Mouse (Mus musculus): ENCODE measurements around the gene Gapdhs. TPM values are rescaled to one million over a fixed set of nuclear protein-coding genes. Genes with fewer than 3 reads are reported as not detected.
"Not testable (repeated sequence)": the region's sequence is repeated elsewhere in the genome, so short reads cannot be mapped to it uniquely, and the experiment has no call there.

Gapdhs gene
- total RNA-seq (2012; rRNA removed) (not detected in 2 replicates), polyA plus RNA-seq (2012; ENCODE audit: insufficient read depth in 1 of 2, insufficient read length in 2 of 2, low read depth in 1 of 2, low replicate concordance in 2 of 2, missing spikeins in 1 of 2) (under 1 TPM in 1 of 2 experiments, not detected in 1; 0.49 TPM)

- H3K9ac ChIP-seq (ENCODE audit: control insufficient read depth, low read depth, low read length, poor library complexity, severe bottlenecking); H3K36me3 ChIP-seq (ENCODE audit: control insufficient read depth in 1 of 2, insufficient read depth in 2 of 2, low read length in 2 of 2); DNase-seq (ENCODE audit: low read depth, low spot score); H3K27ac ChIP-seq (ENCODE audit: control insufficient read depth, low read depth, low read length); H3K4me1 ChIP-seq (ENCODE audit: control insufficient read depth in 1 of 2, insufficient read depth in 2 of 2, low read length in 2 of 2); H3K4me3 ChIP-seq (ENCODE audit: control insufficient read depth in 1 of 2, insufficient read depth in 1 of 2, low read depth in 2 of 2, low read length in 2 of 2); H3K79me2 ChIP-seq (ENCODE audit: control insufficient read depth, insufficient read depth, low read length, poor library complexity); H3K27me3 ChIP-seq (ENCODE audit: control insufficient read depth in 1 of 2, insufficient read depth in 2 of 2, low read length in 2 of 2); H3K9me3 ChIP-seq (replicated peaks; ENCODE audit: insufficient read depth, low read length): not testable (repeated sequence)
Measured at GRCm38 (mm10) chr7:30743617-30744016, at the start of gene Gapdhs. Gapdhs (minus strand) TSS chr7:30743681.

GRCm38 (mm10) chr7:30791921-30792320 lies 48.4 kb upstream of the Gapdhs start:
- Histone ChIP-seq H3K4me1 (ENCODE audit: control insufficient read depth in 1 of 2, insufficient read depth in 2 of 2, low read length in 2 of 2) (no peaks in the 10 kb centered on the region), H3K27ac (ENCODE audit: control insufficient read depth, low read depth, low read length) (no peak overlapping the region), H3K79me2 (ENCODE audit: control insufficient read depth, insufficient read depth, low read length, poor library complexity) (no peaks in the 10 kb centered on the region), H3K36me3 (ENCODE audit: control insufficient read depth in 1 of 2, insufficient read depth in 2 of 2, low read length in 2 of 2) (no peaks in the 10 kb centered on the region), H3K9ac (ENCODE audit: control insufficient read depth, low read depth, low read length, poor library complexity, severe bottlenecking) (no peak overlapping the region), H3K4me3 (ENCODE audit: control insufficient read depth in 1 of 2, insufficient read depth in 1 of 2, low read depth in 2 of 2, low read length in 2 of 2) (no peak overlapping the region), H3K9me3 (replicated peaks; ENCODE audit: insufficient read depth, low read length) (no peaks in the 10 kb centered on the region), H3K27me3 (ENCODE audit: control insufficient read depth in 1 of 2, insufficient read depth in 2 of 2, low read length in 2 of 2) (peaks cover 0 to 6% of the 10 kb centered on the region in 2 experiments; a peak in 2 of 4 replicates)
- no peak for TF ChIP-seq ETS1 (IDR thresholded peaks at IDR 0.05; ENCODE audit: low read depth, low read length)
- DNase-seq (ENCODE audit: low read depth, low spot score) = no peak

- Histone ChIP-seq H3K27me3 (ENCODE audit: control insufficient read depth in 1 of 2, insufficient read depth in 2 of 2, low read length in 2 of 2) (peaks cover 0 to 10% of the 10 kb centered on the region in 2 experiments; a peak in 3 of 4 replicates), H3K9me3 (replicated peaks; ENCODE audit: insufficient read depth, low read length) (no peaks in the 10 kb centered on the region), H3K79me2 (ENCODE audit: control insufficient read depth, insufficient read depth, low read length, poor library complexity) (no peaks in the 10 kb centered on the region), H3K4me3 (ENCODE audit: control insufficient read depth in 1 of 2, insufficient read depth in 1 of 2, low read depth in 2 of 2, low read length in 2 of 2) (no peak overlapping the region), H3K27ac (ENCODE audit: control insufficient read depth, low read depth, low read length) (no peak overlapping the region), H3K9ac (ENCODE audit: control insufficient read depth, low read depth, low read length, poor library complexity, severe bottlenecking) (no peak overlapping the region), H3K4me1 (ENCODE audit: control insufficient read depth in 1 of 2, insufficient read depth in 2 of 2, low read length in 2 of 2) (no peaks in the 10 kb centered on the region), H3K36me3 (ENCODE audit: control insufficient read depth in 1 of 2, insufficient read depth in 2 of 2, low read length in 2 of 2) (no peaks in the 10 kb centered on the region)
- TF ChIP-seq CHD1 (IDR thresholded peaks at IDR 0.05; ENCODE audit: low read depth, low read length) = no peak
- no peak for DNase-seq (ENCODE audit: low read depth, low spot score)
Measured at GRCm38 (mm10) chr7:30790141-30790540, 46.7 kb upstream of the Gapdhs start.

GRCm38 (mm10) chr7:30787377-30788022 lies 44.0 kb upstream of the Gapdhs start, which contains the start of gene Krtdap:
Krtdap (plus strand) TSS chr7:30787896.
- TF ChIP-seq NELFE (IDR thresholded peaks at IDR 0.05; ENCODE audit: low read depth, low read length) (no peak), MYB (IDR thresholded peaks at IDR 0.05; ENCODE audit: low read depth, low read length) (no peak), POLR2AphosphoS2 (IDR thresholded peaks at IDR 0.05; ENCODE audit: low read length) (no peak), TBP (IDR thresholded peaks at IDR 0.05; ENCODE audit: low read depth, low read length) (no peak), CTCF (IDR thresholded peaks at IDR 0.05 in 2 of 3, conservative IDR thresholded peaks at IDR 0.05 in 1 of 3; ENCODE audit: control insufficient read depth in 1 of 3, insufficient read depth in 1 of 3, low read depth in 2 of 3, low read length in 3 of 3, poor library complexity in 1 of 3, severe bottlenecking in 1 of 3) (no peak), ETS1 (IDR thresholded peaks at IDR 0.05; ENCODE audit: low read depth, low read length) (no peak), KAT2A (conservative IDR thresholded peaks at IDR 0.05; ENCODE audit: low read depth, low read length) (no peak), POLR2AphosphoS5 (IDR thresholded peaks at IDR 0.05; ENCODE audit: borderline replicate concordance, low read depth, low read length) (no peak), ZNF384 (IDR thresholded peaks at IDR 0.05; ENCODE audit: low read depth, low read length) (no peak), BHLHE40 (IDR thresholded peaks at IDR 0.05; ENCODE audit: borderline replicate concordance, low read depth, low read length) (no peak)
- Histone ChIP-seq H3K4me3 (ENCODE audit: control insufficient read depth in 1 of 2, insufficient read depth in 1 of 2, low read depth in 2 of 2, low read length in 2 of 2) (no peak within 1 kb of the TSS), H3K9me3 (replicated peaks; ENCODE audit: insufficient read depth, low read length) (no peaks in the 10 kb centered on the region), H3K79me2 (ENCODE audit: control insufficient read depth, insufficient read depth, low read length, poor library complexity) (no peaks in the 10 kb centered on the region), H3K27me3 (ENCODE audit: control insufficient read depth in 1 of 2, insufficient read depth in 2 of 2, low read length in 2 of 2) (peaks cover 0 to 10% of the 10 kb centered on the region in 2 experiments; a peak in 3 of 4 replicates), H3K36me3 (ENCODE audit: control insufficient read depth in 1 of 2, insufficient read depth in 2 of 2, low read length in 2 of 2) (no peaks in the 10 kb centered on the region), H3K27ac (ENCODE audit: control insufficient read depth, low read depth, low read length) (no peak within 1 kb of the TSS), H3K9ac (ENCODE audit: control insufficient read depth, low read depth, low read length, poor library complexity, severe bottlenecking) (no peak within 1 kb of the TSS), H3K4me1 (ENCODE audit: control insufficient read depth in 1 of 2, insufficient read depth in 2 of 2, low read length in 2 of 2) (no peaks in the 10 kb centered on the region)
- DNase-seq (ENCODE audit: low read depth, low spot score) = no peak

Data from MEL (cell line).